Mouse (Mus musculus) heart, embryonic 15.5 days (tissue): ENCODE results near the gene Sema3b. TPM values are rescaled to one million over a fixed set of nuclear protein-coding genes. Genes with fewer than 3 reads are reported as not detected.

Experiments used
- ATAC-seq: fragments of 200-750 bp; cut with Nextera tagmentation; replicated peaks from 2 replicates; pipeline ENCODE4 v1.8.0; 2017; ENCODE audit warnings: low read depth, moderate TSS enrichment; ENCODE audit not compliant: insufficient number of reproducible peaks, insufficient read depth, low FRiP score
- H3K27ac ChIP-seq: fragments of 300-500 bp; sonication (generic); 2 replicates; pipeline ENCODE4 v1.5.1; 2015; ENCODE audit warnings: mild to moderate bottlenecking, inconsistent platforms
- H3K27me3 ChIP-seq: fragments of 300-500 bp; sonication (generic); 2 replicates; pipeline ENCODE4 v1.6.1; 2015; ENCODE audit warnings: inconsistent platforms
- H3K36me3 ChIP-seq: fragments of 300-500 bp; sonication (generic); 2 replicates; pipeline ENCODE4 v1.6.1; 2015; ENCODE audit warnings: mild to moderate bottlenecking, inconsistent platforms
- H3K4me1 ChIP-seq: fragments of 300-500 bp; sonication (generic); replicated peaks from 2 replicates; pipeline ENCODE4 v1.6.1; 2015; ENCODE audit warnings: inconsistent platforms
- H3K4me2 ChIP-seq: fragments of 300-500 bp; sonication (generic); 2 replicates; pipeline ENCODE4 v1.6.1; 2015; ENCODE audit warnings: inconsistent platforms, mild to moderate bottlenecking, moderate library complexity
- H3K4me3 ChIP-seq: fragments of 300-500 bp; sonication (generic); 2 replicates; pipeline ENCODE4 v1.5.1; 2015; ENCODE audit warnings: mild to moderate bottlenecking, inconsistent platforms
- H3K9ac ChIP-seq: fragments of 300-500 bp; sonication (generic); 2 replicates; pipeline ENCODE4 v1.6.1; 2015; ENCODE audit warnings: mild to moderate bottlenecking, inconsistent platforms
- H3K9me3 ChIP-seq: fragments of 300-500 bp; sonication (generic); replicated peaks from 2 replicates; pipeline ENCODE4 v1.6.1; 2016; ENCODE audit warnings: inconsistent platforms
- WGBS: fragments of 180-500 bp; shearing (Covaris S2); methylation state at CpG from one replicate; pipeline ENCODE4 v1.1.7; 2015; ENCODE audit warnings: mixed read lengths; 5-methylcytosine and 5-hydroxymethylcytosine counted together
- polyA plus RNA-seq: library from polyadenylated mRNA; unstranded; fragments of >200 nt; fragmentation: Nextera tagmentation; extraction: Ambion mirVana; gene quantifications from 2 replicates; pipeline ENCODE4 v1.2.1, GENCODE M21; 2015

The Sema3b gene
- polyA plus RNA-seq, 1 experiment from 2014 or later = 9.7 TPM

- Histone ChIP-seq H3K9me3 (no peaks in the 10 kb centered on the region), H3K36me3 (no peaks in the 10 kb centered on the region; the same call in 1 of the 2 replicates), H3K4me3 (peak overlapping the region; percentile 57), H3K9ac (peak overlapping the region; percentile 63), H3K4me2 (peak overlapping the region; percentile 91), H3K4me1 (peaks cover 55% of the 10 kb centered on the region), H3K27me3 (peaks cover 18% of the 10 kb centered on the region; the same call in 1 of the 2 replicates), H3K27ac (peak overlapping the region; percentile 58)
- 23% methylated on average over 8 of the region's 8 CpGs for WGBS
- no peak for ATAC-seq
Observed at GRCm38 (mm10) chr9:107551890-107552355, 57.1 kb downstream of the Sema3b start.

GRCm38 (mm10) chr9:107551117-107551889, 57.7 kb downstream of the Sema3b start, which contains the start of gene Rassf1:
Gene Rassf1, plus strand, starts transcription at chr9:107551555.
- H3K27ac ChIP-seq = peak within 1 kb of the TSS; percentile 58
- ATAC-seq = peak; percentile 19
- H3K36me3 ChIP-seq = no peaks in the 10 kb centered on the region
- peak within 1 kb of the TSS; percentile 91 for H3K4me2 ChIP-seq
- peak within 1 kb of the TSS; percentile 57 for H3K4me3 ChIP-seq
- 2% methylated on average over 63 of the region's 63 CpGs for WGBS
- peak within 1 kb of the TSS; percentile 63 for H3K9ac ChIP-seq
- H3K4me1 ChIP-seq = peaks cover 55% of the 10 kb centered on the region
- H3K9me3 ChIP-seq = no peaks in the 10 kb centered on the region
- H3K27me3 ChIP-seq = peaks cover 18% of the 10 kb centered on the region; the same call in 1 of the 2 replicates

GRCm38 (mm10) chr9:107550491-107551116, 58.4 kb downstream of the Sema3b start:
- H3K27me3 ChIP-seq = peaks cover 18% of the 10 kb centered on the region; the same call in 1 of the 2 replicates
- H3K27ac ChIP-seq = peak overlapping the region; percentile 58; the same call in 1 of the 2 replicates
- 41% methylated on average over 23 of the region's 23 CpGs for WGBS
- peak overlapping the region; percentile 91 for H3K4me2 ChIP-seq
- H3K9me3 ChIP-seq = no peaks in the 10 kb centered on the region
- H3K36me3 ChIP-seq = no peaks in the 10 kb centered on the region
- H3K4me3 ChIP-seq = peak overlapping the region; percentile 57
- ATAC-seq = no peak
- H3K9ac ChIP-seq = 0 out of 2 replicates have a peak overlapping the region, but pooled peaks have one; percentile 63
- peaks cover 54% of the 10 kb centered on the region for H3K4me1 ChIP-seq

GRCm38 (mm10) chr9:107549297-107550074, 59.5 kb downstream of the Sema3b start:
- no peak for ATAC-seq
- peaks cover 54% of the 10 kb centered on the region for H3K4me1 ChIP-seq
- WGBS = 84% methylated on average over 20 of the region's 20 CpGs

GRCm38 (mm10) chr9:107548820-107549219, 60.2 kb downstream of the Sema3b start:
- H3K4me1 ChIP-seq = peaks cover 52% of the 10 kb centered on the region

More at GRCm38 (mm10) chr9:107549297-107550074, 59.5 kb downstream of the Sema3b start:
- no peaks in the 10 kb centered on the region for H3K9me3 ChIP-seq
- H3K27ac ChIP-seq = no peak overlapping the region
- H3K4me3 ChIP-seq = no peak overlapping the region
- H3K27me3 ChIP-seq = peaks cover 18% of the 10 kb centered on the region; the same call in 1 of the 2 replicates
- no peak overlapping the region for H3K4me2 ChIP-seq
- H3K9ac ChIP-seq = no peak overlapping the region
- H3K36me3 ChIP-seq = peaks cover 2% of the 10 kb centered on the region; the same call in 1 of the 2 replicates

GRCm38 (mm10) chr9:107547957-107548356, 61.1 kb downstream of the Sema3b start:
- H3K27me3 ChIP-seq = peaks cover 18% of the 10 kb centered on the region; the same call in 1 of the 2 replicates
- no peak overlapping the region for H3K9ac ChIP-seq
- H3K4me1 ChIP-seq = peaks cover 46% of the 10 kb centered on the region
- peaks cover 8% of the 10 kb centered on the region; the same call in 1 of the 2 replicates for H3K36me3 ChIP-seq
- no peak for ATAC-seq
- no peak overlapping the region for H3K27ac ChIP-seq
- no peak overlapping the region for H3K4me2 ChIP-seq
- no peaks in the 10 kb centered on the region for H3K9me3 ChIP-seq
- H3K4me3 ChIP-seq = no peak overlapping the region
- 73% methylated on average over 5 of the region's 5 CpGs for WGBS

More at GRCm38 (mm10) chr9:107548820-107549219, 60.2 kb downstream of the Sema3b start:
- H3K4me2 ChIP-seq = no peak overlapping the region
- no peak overlapping the region for H3K4me3 ChIP-seq
- peaks cover 18% of the 10 kb centered on the region; the same call in 1 of the 2 replicates for H3K27me3 ChIP-seq
- WGBS = 86% methylated on average over 10 of the region's 10 CpGs
- no peak for ATAC-seq
- no peaks in the 10 kb centered on the region for H3K9me3 ChIP-seq
- H3K9ac ChIP-seq = no peak overlapping the region
- H3K36me3 ChIP-seq = peaks cover 8% of the 10 kb centered on the region; the same call in 1 of the 2 replicates
- no peak overlapping the region for H3K27ac ChIP-seq

Other genes with a start within 250 kb of the Sema3b start
- 2.6 and 3.6 TPM in 2 replicates for gene Cacna2d2, start 209.6 kb downstream of the Sema3b start, polyA plus RNA-seq
- 31.5 and 35.5 TPM in 2 replicates for gene Tmem115, start 75.3 kb downstream of the Sema3b start, polyA plus RNA-seq
- gene Cyb561d2, start 67.0 kb downstream of the Sema3b start, polyA plus RNA-seq = 14.7 and 19.5 TPM in 2 replicates
- gene Nprl2, start 67.0 kb downstream of the Sema3b start, polyA plus RNA-seq = 26.4 and 30.5 TPM in 2 replicates
- gene Zmynd10, start 61.9 kb downstream of the Sema3b start, polyA plus RNA-seq = 0.40 and 1.7 TPM in 2 replicates
- gene Rassf1, start 57.7 kb downstream of the Sema3b start, polyA plus RNA-seq = 45.3 and 54.8 TPM in 2 replicates
- 41.4 and 43.0 TPM in 2 replicates for gene Tusc2, start 46.0 kb downstream of the Sema3b start, polyA plus RNA-seq
- gene Hyal2, start 41.3 kb downstream of the Sema3b start, polyA plus RNA-seq = 72.2 and 89.3 TPM in 2 replicates
- 8.3 and 9.1 TPM in 2 replicates for gene Hyal1, start 32.3 kb downstream of the Sema3b start, polyA plus RNA-seq
- gene Naa80, start 30.3 kb downstream of the Sema3b start, polyA plus RNA-seq = 13.4 and 17.2 TPM in 2 replicates
- gene Hyal3, start 28.4 kb downstream of the Sema3b start, polyA plus RNA-seq = 0.68 and 0.82 TPM in 2 replicates
- 31.7 and 45.7 TPM in 2 replicates for gene Ifrd2, start 21.6 kb downstream of the Sema3b start, polyA plus RNA-seq
- 367 and 431 TPM in 2 replicates for gene Gnai2, start 26.1 kb upstream of the Sema3b start, polyA plus RNA-seq
- 2.5 and 3.6 TPM in 2 replicates for gene Slc38a3, start 60.3 kb upstream of the Sema3b start, polyA plus RNA-seq
- 0.53 and 0.98 TPM in 2 replicates for gene Gnat1, start 70.5 kb upstream of the Sema3b start, polyA plus RNA-seq
- 4.1 and 7.1 TPM in 2 replicates for gene Sema3f, start 101.2 kb upstream of the Sema3b start, polyA plus RNA-seq
- 123 and 147 TPM in 2 replicates for gene Rbm5, start 161.8 kb upstream of the Sema3b start, polyA plus RNA-seq